Mouse (Mus musculus) intestine, embryonic 16.5 days (tissue): Measurements from ENCODE around the gene Ank3. TPM values are rescaled to one million over a fixed set of nuclear protein-coding genes. Genes with fewer than 3 reads are reported as not detected.

Source experiments
- ATAC-seq: fragments of 200-750 bp; cut with Nextera tagmentation; 2 replicates; pipeline ENCODE4 v1.8.0; 2017; ENCODE audit warnings: moderate TSS enrichment, moderate library complexity
- H3K27ac ChIP-seq: fragments of 300-500 bp; sonication (generic); 2 replicates; pipeline ENCODE4 v1.5.1; 2014; ENCODE audit warnings: mild to moderate bottlenecking, low read length
- H3K27me3 ChIP-seq: fragments of 300-500 bp; sonication (generic); replicated peaks from 2 replicates; pipeline ENCODE4 v1.6.1; 2014; ENCODE audit warnings: low read length, control low read depth, mixed read lengths; ENCODE audit not compliant: control insufficient read depth, insufficient read depth
- H3K36me3 ChIP-seq: fragments of 300-500 bp; sonication (generic); 2 replicates; pipeline ENCODE4 v1.6.1; 2014; ENCODE audit warnings: low read length, control low read depth; ENCODE audit not compliant: control insufficient read depth, insufficient read depth
- H3K4me1 ChIP-seq: fragments of 300-500 bp; sonication (generic); 2 replicates; pipeline ENCODE4 v1.6.1; 2014; ENCODE audit warnings: low read length, control low read depth, mixed read lengths; ENCODE audit not compliant: control insufficient read depth, insufficient read depth
- H3K4me2 ChIP-seq: fragments of 300-500 bp; sonication (generic); 2 replicates; pipeline ENCODE4 v1.6.1; 2014; ENCODE audit warnings: low read depth, low read length, control low read depth
- H3K4me3 ChIP-seq: fragments of 300-500 bp; sonication (generic); 2 replicates; pipeline ENCODE4 v1.5.1; 2014; ENCODE audit warnings: mild to moderate bottlenecking, low read length
- H3K9ac ChIP-seq: fragments of 300-500 bp; sonication (generic); 2 replicates; pipeline ENCODE4 v1.6.1; 2014; ENCODE audit warnings: low read depth, low read length
- H3K9me3 ChIP-seq: fragments of 300-500 bp; sonication (generic); 2 replicates; pipeline ENCODE4 v1.6.1; 2016; ENCODE audit warnings: low read length, control low read depth; ENCODE audit not compliant: control insufficient read depth
- WGBS: fragments of 180-500 bp; shearing (Covaris S2); extraction: QIAGEN DNeasy Blood & Tissue Kit; methylation state at CpG from one replicate; pipeline ENCODE4 v1.1.7; 2014; 5-methylcytosine and 5-hydroxymethylcytosine counted together
- polyA plus RNA-seq: library from polyadenylated mRNA; unstranded; fragments of >200 nt; fragmentation: Nextera tagmentation; extraction: Ambion mirVana; gene quantifications from 2 replicates; pipeline ENCODE4 v1.2.1, GENCODE M21; 2015

Ank3 gene
- polyA plus RNA-seq, 1 experiment from 2014 or later, result 21.7 TPM

GRCm38 (mm10) chr10:69535123-69535930, 136.8 kb downstream of the Ank3 start:
- H3K4me1 ChIP-seq, result peaks cover 12% of the 10 kb centered on the region
- no peaks in the 10 kb centered on the region for H3K36me3 ChIP-seq
- H3K9ac ChIP-seq, result peak overlapping the region; percentile 36
- H3K4me3 ChIP-seq, result peak overlapping the region; percentile 57
- no peak for ATAC-seq
- H3K4me2 ChIP-seq, result peak overlapping the region; percentile 73
- WGBS, result 40% methylated on average over 15 of the region's 15 CpGs
- H3K27me3 ChIP-seq, result no peaks in the 10 kb centered on the region
- H3K27ac ChIP-seq, result no peak overlapping the region
- no peaks in the 10 kb centered on the region for H3K9me3 ChIP-seq

- peak overlapping the region; percentile 73; the same call in 1 of the 2 replicates for H3K4me2 ChIP-seq
- H3K4me1 ChIP-seq, result peaks cover 12% of the 10 kb centered on the region
- H3K4me3 ChIP-seq, result no peak overlapping the region
- H3K9ac ChIP-seq, result peak overlapping the region; percentile 36; the same call in 1 of the 2 replicates
- no peaks in the 10 kb centered on the region for H3K36me3 ChIP-seq
- no peaks in the 10 kb centered on the region for H3K9me3 ChIP-seq
- no peaks in the 10 kb centered on the region for H3K27me3 ChIP-seq
- no peak for ATAC-seq
- H3K27ac ChIP-seq, result no peak overlapping the region
- 51% methylated on average over 4 of the region's 4 CpGs for WGBS
Observed at GRCm38 (mm10) chr10:69535931-69536200, 137.3 kb downstream of the Ank3 start.

GRCm38 (mm10) chr10:69536372-69537075, 138.0 kb downstream of the Ank3 start:
- Histone ChIP-seq H3K4me1 (peaks cover 12% of the 10 kb centered on the region), H3K36me3 (no peaks in the 10 kb centered on the region), H3K9ac (no peak overlapping the region), H3K4me2 (no peak overlapping the region), H3K27me3 (no peaks in the 10 kb centered on the region), H3K9me3 (no peaks in the 10 kb centered on the region), H3K4me3 (no peak overlapping the region), H3K27ac (no peak overlapping the region)
- ATAC-seq, result no peak
- 65% methylated on average over 9 of the region's 9 CpGs for WGBS

GRCm38 (mm10) chr10:69538236-69538635, 139.7 kb downstream of the Ank3 start:
- H3K9me3 ChIP-seq, result no peaks in the 10 kb centered on the region
- no peak overlapping the region for H3K4me3 ChIP-seq
- H3K9ac ChIP-seq, result no peak overlapping the region
- 92% methylated on average over 2 of the region's 2 CpGs for WGBS
- H3K27ac ChIP-seq, result no peak overlapping the region
- H3K36me3 ChIP-seq, result no peaks in the 10 kb centered on the region
- peaks cover 12% of the 10 kb centered on the region for H3K4me1 ChIP-seq
- no peaks in the 10 kb centered on the region for H3K27me3 ChIP-seq
- ATAC-seq, result no peak
- no peak overlapping the region for H3K4me2 ChIP-seq

- no peaks in the 10 kb centered on the region for H3K27me3 ChIP-seq
- H3K27ac ChIP-seq, result no peak overlapping the region
- WGBS, result 91% methylated on average over 3 of the region's 3 CpGs
- ATAC-seq, result no peak
- no peaks in the 10 kb centered on the region for H3K4me1 ChIP-seq
- no peak overlapping the region for H3K9ac ChIP-seq
- no peaks in the 10 kb centered on the region for H3K9me3 ChIP-seq
- no peaks in the 10 kb centered on the region for H3K36me3 ChIP-seq
- H3K4me3 ChIP-seq, result no peak overlapping the region
- no peak overlapping the region for H3K4me2 ChIP-seq
Observed at GRCm38 (mm10) chr10:69542439-69542838, 143.9 kb downstream of the Ank3 start.

GRCm38 (mm10) chr10:69543876-69544620, 145.5 kb downstream of the Ank3 start:
- Histone ChIP-seq H3K4me2 (no peak overlapping the region), H3K27me3 (no peaks in the 10 kb centered on the region), H3K27ac (no peak overlapping the region), H3K4me3 (no peak overlapping the region), H3K4me1 (no peaks in the 10 kb centered on the region), H3K9ac (no peak overlapping the region), H3K9me3 (no peaks in the 10 kb centered on the region), H3K36me3 (no peaks in the 10 kb centered on the region)
- ATAC-seq, result no peak
- WGBS, result 95% methylated on average over 10 of the region's 10 CpGs

GRCm38 (mm10) chr10:69544653-69545052, 146.1 kb downstream of the Ank3 start:
- Histone ChIP-seq H3K4me2 (no peak overlapping the region), H3K4me1 (no peaks in the 10 kb centered on the region), H3K36me3 (no peaks in the 10 kb centered on the region), H3K27me3 (no peaks in the 10 kb centered on the region), H3K27ac (no peak overlapping the region), H3K9me3 (no peaks in the 10 kb centered on the region), H3K9ac (no peak overlapping the region), H3K4me3 (no peak overlapping the region)
- no peak for ATAC-seq
- WGBS, result 76% methylated on average over 7 of the region's 7 CpGs

- H3K27ac ChIP-seq, result no peak overlapping the region
- no peak overlapping the region for H3K9ac ChIP-seq
- no peaks in the 10 kb centered on the region for H3K9me3 ChIP-seq
- H3K4me1 ChIP-seq, result no peaks in the 10 kb centered on the region
- H3K4me3 ChIP-seq, result no peak overlapping the region
- no peak overlapping the region for H3K4me2 ChIP-seq
- no peak for ATAC-seq
- WGBS, result 83% methylated on average over 3 of the region's 3 CpGs
- H3K27me3 ChIP-seq, result no peaks in the 10 kb centered on the region
- H3K36me3 ChIP-seq, result no peaks in the 10 kb centered on the region
Observed at GRCm38 (mm10) chr10:69545936-69546335, 147.4 kb downstream of the Ank3 start.

GRCm38 (mm10) chr10:69546643-69547042, 148.1 kb downstream of the Ank3 start:
- no peaks in the 10 kb centered on the region for H3K27me3 ChIP-seq
- H3K27ac ChIP-seq, result no peak overlapping the region
- 81% methylated on average over 6 of the region's 6 CpGs for WGBS

More at GRCm38 (mm10) chr10:69546643-69547042, 148.1 kb downstream of the Ank3 start:
- ATAC-seq, result no peak
- Histone ChIP-seq H3K36me3 (no peaks in the 10 kb centered on the region), H3K4me1 (no peaks in the 10 kb centered on the region), H3K9ac (no peak overlapping the region), H3K9me3 (no peaks in the 10 kb centered on the region), H3K4me2 (no peak overlapping the region), H3K4me3 (no peak overlapping the region)
